Mouse (Mus musculus) erythroblast, embryonic 14.5 days (primary cell): Measurements from ENCODE around the gene Pcsk5.

Source experiments
- GATA1 ChIP-seq: IDR thresholded peaks from 2 replicates; pipeline ENCODE4 v1.6.1; 2012; ENCODE audit warnings: low read length, inconsistent platforms, mixed read lengths
- TAL1 ChIP-seq: IDR thresholded peaks from 3 replicates; pipeline ENCODE4 v1.6.1; 2012; ENCODE audit warnings: low read length, inconsistent platforms, mixed read lengths

DNA sequence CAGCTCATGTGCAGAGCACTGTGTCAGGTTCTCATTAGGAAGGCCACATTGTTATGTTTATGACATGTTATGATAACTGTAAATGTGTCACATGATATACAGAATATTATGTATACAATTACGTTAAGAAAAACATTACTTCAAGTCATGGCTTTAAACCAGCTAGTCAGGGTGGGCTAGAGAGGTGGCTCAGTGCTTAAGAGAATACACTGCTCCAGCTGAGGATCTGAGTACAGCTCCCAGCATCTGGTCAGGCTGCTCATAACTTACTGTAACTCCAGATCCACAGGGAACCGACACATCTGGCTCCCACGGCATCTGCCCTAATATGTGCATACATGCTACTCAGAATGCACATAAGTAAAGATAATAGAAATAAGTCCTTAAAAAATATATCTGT, 187.5 kb downstream of the Pcsk5 start:
- TF ChIP-seq TAL1 (no peak), GATA1 (no peak)
